Mouse (Mus musculus) hematopoietic multipotent progenitor cell, adult 10-12 weeks (in vitro differentiated cells): ENCODE data around the gene Olfr467. TPM values are rescaled to one million over a fixed set of nuclear protein-coding genes. Genes with fewer than 3 reads are reported as not detected.

ENCODE experiments used
- polyA plus RNA-seq: library from polyadenylated mRNA; stranded (reverse); fragments of >175 nt; gene quantifications from 2 replicates; pipeline ENCODE4 v1.2.3, GENCODE M21; 2012; ENCODE audit warnings: low replicate concordance

The Olfr467 gene
- polyA plus RNA-seq, result not detected in 2 replicates

GRCm38 (mm10) chr7:107811963-107812362 lies at the start of gene Olfr467:
Gene Olfr467 (plus strand): TSS chr7:107812263.

GRCm38 (mm10) chr7:107801108-107801507 lies 11.0 kb upstream of the Olfr467 start, which contains the start of gene Ovch2:
Gene Ovch2 (minus strand): TSS chr7:107801208.

GRCm38 (mm10) chr7:107825441-107825840 lies 13.4 kb downstream of the Olfr467 start, which contains the start of gene Olfr469:
Gene Olfr469 (minus strand): TSS chr7:107825541.

GRCm38 (mm10) chr7:107847390-107847789 lies 35.3 kb downstream of the Olfr467 start, which contains the start of gene Olfr470:
Gene Olfr470 (minus strand): TSS chr7:107847490.

Other genes starting within 250 kb of the Olfr467 start
- gene Olfml1, start 244.8 kb upstream of the Olfr467 start, polyA plus RNA-seq, result not detected in 2 replicates
- 1.5 and 5.7 TPM in 2 replicates for gene Ppfibp2, start 217.1 kb upstream of the Olfr467 start, polyA plus RNA-seq
- gene 5330417H12Rik, start 187.1 kb upstream of the Olfr467 start, polyA plus RNA-seq, result not detected in 2 replicates
- 0.10 TPM in 1 of 2 replicates, not detected in the other for gene Cyb5r2, start 54.2 kb upstream of the Olfr467 start, polyA plus RNA-seq
- not detected in 2 replicates for gene Ovch2, start 11.1 kb upstream of the Olfr467 start, polyA plus RNA-seq
- gene Olfr469, start 13.3 kb downstream of the Olfr467 start, polyA plus RNA-seq, result not detected in 2 replicates
- not detected in 2 replicates for gene Olfr470, start 35.2 kb downstream of the Olfr467 start, polyA plus RNA-seq
- not detected in 2 replicates for gene Olfr472, start 85.6 kb downstream of the Olfr467 start, polyA plus RNA-seq
- not detected in 2 replicates for gene Olfr473, start 118.2 kb downstream of the Olfr467 start, polyA plus RNA-seq
- gene Olfr474, start 142.4 kb downstream of the Olfr467 start, polyA plus RNA-seq, result not detected in 2 replicates
- not detected in 2 replicates for gene Olfr476, start 152.5 kb downstream of the Olfr467 start, polyA plus RNA-seq
- gene Olfr477, start 174.4 kb downstream of the Olfr467 start, polyA plus RNA-seq, result not detected in 2 replicates
- not detected in 2 replicates for gene Olfr478, start 221.7 kb downstream of the Olfr467 start, polyA plus RNA-seq
- not detected in 2 replicates for gene Olfr479, start 238.4 kb downstream of the Olfr467 start, polyA plus RNA-seq